Mouse (Mus musculus): Measurements from ENCODE around the gene Slc41a3. TPM values are rescaled to one million over a fixed set of nuclear protein-coding genes. Genes with fewer than 3 reads are reported as not detected.

Gene Slc41a3
- total RNA-seq, 2 experiments from 2014 or later: 4.0 to 4.1 TPM

GRCm38 (mm10) chr6:90569736-90570383, 34.7 kb upstream of the Slc41a3 start:
- H3K27ac ChIP-seq: no peak overlapping the region
- TF ChIP-seq CTCF (conservative IDR thresholded peaks at IDR 0.05): no peak
- H3K4me3 ChIP-seq: no peak overlapping the region
- DNase-seq (ENCODE audit: low spot score in 2 of 2): no peak

GRCm38 (mm10) chr6:90570392-90570791, 34.1 kb upstream of the Slc41a3 start:
- DNase-seq (ENCODE audit: low spot score in 2 of 2): no peak
- TF ChIP-seq CTCF (conservative IDR thresholded peaks at IDR 0.05): no peak
- H3K4me3 ChIP-seq: no peak overlapping the region
- no peak overlapping the region for H3K27ac ChIP-seq

- Histone ChIP-seq H3K4me3 (no peak overlapping the region), H3K27ac (0 out of 2 replicates have a peak overlapping the region, but pooled peaks have one; percentile 18)
- DNase-seq (ENCODE audit: low spot score in 2 of 2): peak; percentile 51 to 84
- peak; percentile 94 for TF ChIP-seq CTCF (conservative IDR thresholded peaks at IDR 0.05)
These were observed 29.2 kb upstream of the Slc41a3 start for GRCm38 (mm10) chr6:90575261-90575715.

- TF ChIP-seq CTCF (conservative IDR thresholded peaks at IDR 0.05): no peak
- Histone ChIP-seq H3K27ac (no peak overlapping the region), H3K4me3 (no peak overlapping the region)
- DNase-seq (ENCODE audit: low spot score in 2 of 2): no peak
These were observed 26.4 kb upstream of the Slc41a3 start for GRCm38 (mm10) chr6:90578174-90578573.

GRCm38 (mm10) chr6:90582331-90582730, 22.2 kb upstream of the Slc41a3 start:
- TF ChIP-seq CTCF (conservative IDR thresholded peaks at IDR 0.05): no peak
- Histone ChIP-seq H3K4me3 (no peak overlapping the region), H3K27ac (no peak overlapping the region)
- DNase-seq (ENCODE audit: low spot score in 2 of 2): no peak

- Histone ChIP-seq H3K27ac (no peak overlapping the region), H3K4me3 (no peak overlapping the region)
- TF ChIP-seq CTCF (conservative IDR thresholded peaks at IDR 0.05): no peak
- DNase-seq (ENCODE audit: low spot score in 2 of 2): no peak
These were observed 16.4 kb upstream of the Slc41a3 start for GRCm38 (mm10) chr6:90588113-90588512.

GRCm38 (mm10) chr6:90590707-90591106, 13.8 kb upstream of the Slc41a3 start:
- no peak overlapping the region for H3K4me3 ChIP-seq
- no peak for DNase-seq (ENCODE audit: low spot score in 2 of 2)
- no peak for TF ChIP-seq CTCF (conservative IDR thresholded peaks at IDR 0.05)
- H3K27ac ChIP-seq: no peak overlapping the region

GRCm38 (mm10) chr6:90594972-90595371, 9.6 kb upstream of the Slc41a3 start:
- DNase-seq (ENCODE audit: low spot score in 2 of 2): no peak
- H3K4me3 ChIP-seq: no peak overlapping the region
- no peak for TF ChIP-seq CTCF (conservative IDR thresholded peaks at IDR 0.05)
- H3K27ac ChIP-seq: no peak overlapping the region

GRCm38 (mm10) chr6:90597060-90597459, 7.5 kb upstream of the Slc41a3 start:
- no peak for DNase-seq (ENCODE audit: low spot score in 2 of 2)
- no peak overlapping the region for H3K27ac ChIP-seq
- no peak overlapping the region for H3K4me3 ChIP-seq
- no peak for TF ChIP-seq CTCF (conservative IDR thresholded peaks at IDR 0.05)

- peak in 1 of 2 experiments; percentile 40 for DNase-seq (ENCODE audit: low spot score in 2 of 2)
- Histone ChIP-seq H3K27ac (no peak overlapping the region), H3K4me3 (no peak overlapping the region)
- TF ChIP-seq CTCF (conservative IDR thresholded peaks at IDR 0.05): no peak
These were observed 6.9 kb upstream of the Slc41a3 start for GRCm38 (mm10) chr6:90597592-90597991.

GRCm38 (mm10) chr6:90598197-90598596, 6.3 kb upstream of the Slc41a3 start:
- no peak for TF ChIP-seq CTCF (conservative IDR thresholded peaks at IDR 0.05)
- H3K4me3 ChIP-seq: no peak overlapping the region

GRCm38 (mm10) chr6:90600351-90600750, 4.2 kb upstream of the Slc41a3 start:
- H3K27ac ChIP-seq: no peak overlapping the region
- no peak overlapping the region for H3K4me3 ChIP-seq
- TF ChIP-seq CTCF (conservative IDR thresholded peaks at IDR 0.05): no peak
- no peak for DNase-seq (ENCODE audit: low spot score in 2 of 2)

More at GRCm38 (mm10) chr6:90598197-90598596, 6.3 kb upstream of the Slc41a3 start:
- DNase-seq (ENCODE audit: low spot score in 2 of 2): no peak
- H3K27ac ChIP-seq: no peak overlapping the region

GRCm38 (mm10) chr6:90601736-90602135, 2.8 kb upstream of the Slc41a3 start:
- TF ChIP-seq CTCF (conservative IDR thresholded peaks at IDR 0.05): no peak
- Histone ChIP-seq H3K4me3 (no peak overlapping the region), H3K27ac (no peak overlapping the region)
- no peak for DNase-seq (ENCODE audit: low spot score in 2 of 2)

GRCm38 (mm10) chr6:90602304-90602703, 2.2 kb upstream of the Slc41a3 start:
- no peak for TF ChIP-seq CTCF (conservative IDR thresholded peaks at IDR 0.05)
- Histone ChIP-seq H3K4me3 (no peak overlapping the region), H3K27ac (no peak overlapping the region)
- no peak for DNase-seq (ENCODE audit: low spot score in 2 of 2)

Data from layer of hippocampus, adult 2 months (tissue).